In genomic region chr5:137295296-137295695, GRCm38 (mm10) we compare ENCODE assay signal across 9 mouse cellular contexts. TPM values are rescaled to one million over a fixed set of nuclear protein-coding genes. Genes with fewer than 3 reads are reported as not detected.
DNase-seq lines count a peak whose midpoint lies in the region; ATAC-seq lines count a peak whose summit lies in the region.
"Had no signal": no experiment of that assay in that cellular context is flagged by ENCODE, and none has a peak within 500 bp of the region (broad histone marks: within the 10 kb centered on the region; RNA-seq: fewer than 3 reads in every experiment).

No protein-coding gene starts in this region.

- peaks cover 5 to 16% of the 10 kb centered on the region in 2 experiments; a peak in 1 of 4 replicates for H3K4me1 ChIP-seq in heart, embryonic 14.5 days (ENCODE audit: control insufficient read depth in 2 of 2, insufficient read depth in 2 of 2, low read length in 2 of 2)
- no peaks in the 10 kb centered on the region; the same call in 1 of the 2 replicates for H3K4me1 ChIP-seq in brown adipose tissue, adult 24 weeks (ENCODE audit: control insufficient read depth, insufficient read depth, insufficient read length, low read length)
- peaks cover 32% of the 10 kb centered on the region for H3K4me1 ChIP-seq in hindbrain, embryonic 15.5 days (replicated peaks)
- peaks cover 30% of the 10 kb centered on the region for H3K4me1 ChIP-seq in midbrain, embryonic 15.5 days

- H3K36me3 ChIP-seq in heart, embryonic 14.5 days (ENCODE audit: control insufficient read depth, insufficient read depth, low read length) = peaks cover 54% of the 10 kb centered on the region
- peaks cover 49% of the 10 kb centered on the region for H3K36me3 ChIP-seq in hindbrain, embryonic 15.5 days
- peaks cover 50% of the 10 kb centered on the region for H3K36me3 ChIP-seq in midbrain, embryonic 15.5 days (replicated peaks)

- WGBS in heart, embryonic 14.5 days = 79% methylated on average over 9 of the region's 9 CpGs
- WGBS in hindbrain, embryonic 15.5 days = 85% methylated on average over 9 of the region's 9 CpGs
- 83% methylated on average over 9 of the region's 9 CpGs for WGBS in midbrain, embryonic 15.5 days

- H3K4me2 ChIP-seq in heart, embryonic 14.5 days (ENCODE audit: low read length) = peak overlapping the region; percentile 99
- H3K4me2 ChIP-seq in hindbrain, embryonic 15.5 days = peak overlapping the region; percentile 85
- peak overlapping the region; percentile 98 for H3K4me2 ChIP-seq in midbrain, embryonic 15.5 days

- peak overlapping the region in 1 of 2 experiments; percentile 94; a peak in 2 of 4 replicates for H3K27ac ChIP-seq in heart, embryonic 14.5 days (replicated peaks in 1 of 2; ENCODE audit: control insufficient read depth in 1 of 2, insufficient read depth in 1 of 2, low read depth in 2 of 2, low read length in 2 of 2)
- H3K27ac ChIP-seq in brown adipose tissue, adult 24 weeks (replicated peaks; ENCODE audit: low read depth, low read length) = no peak overlapping the region
- no peak overlapping the region for H3K27ac ChIP-seq in hindbrain, embryonic 15.5 days (replicated peaks)
- H3K27ac ChIP-seq in midbrain, embryonic 15.5 days = no peak overlapping the region

- H3K9me3 ChIP-seq in heart, embryonic 14.5 days (ENCODE audit: control insufficient read depth, low read length) = no peaks in the 10 kb centered on the region
- H3K9me3 ChIP-seq in hindbrain, embryonic 15.5 days = no peaks in the 10 kb centered on the region
- no peaks in the 10 kb centered on the region for H3K9me3 ChIP-seq in midbrain, embryonic 15.5 days

- no peak for ATAC-seq in heart, embryonic 14.5 days (ENCODE audit: insufficient number of reproducible peaks, insufficient read depth, low FRiP score, low read depth)
- ATAC-seq in hindbrain, embryonic 15.5 days (ENCODE audit: low FRiP score, low read depth) = no peak
- no peak for ATAC-seq in midbrain, embryonic 15.5 days (replicated peaks)

- peak overlapping the region; percentile 51 to 58; a peak in 3 of 4 replicates for H3K4me3 ChIP-seq in heart, embryonic 14.5 days (ENCODE audit: control insufficient read depth in 1 of 2, insufficient read depth in 1 of 2, low read depth in 1 of 2, low read length in 2 of 2)
- peak overlapping the region; percentile 66 for H3K4me3 ChIP-seq in brown adipose tissue, adult 24 weeks (ENCODE audit: insufficient read depth, low read depth, low read length)
- peak overlapping the region; percentile 51 for H3K4me3 ChIP-seq in hindbrain, embryonic 15.5 days
- H3K4me3 ChIP-seq in midbrain, embryonic 15.5 days = peak overlapping the region; percentile 54; the same call in 1 of the 2 replicates

- no peak for DNase-seq in heart, adult 8-10 months (ENCODE audit: low spot score)
- no peak for DNase-seq in urinary bladder, adult 2 months (ENCODE audit: low spot score)
- no peak for DNase-seq in retina, embryonic 14.5 days (ENCODE audit: low spot score)
- DNase-seq in adrenal gland, postnatal 36 days = no peak

- H3K9ac ChIP-seq in heart, embryonic 14.5 days (ENCODE audit: low read length) = peak overlapping the region; percentile 87
- H3K9ac ChIP-seq in hindbrain, embryonic 15.5 days = peak overlapping the region; percentile 82; the same call in 1 of the 2 replicates
- peak overlapping the region; percentile 55; the same call in 1 of the 2 replicates for H3K9ac ChIP-seq in midbrain, embryonic 15.5 days

- peaks cover 17% of the 10 kb centered on the region for H3K27me3 ChIP-seq in heart, embryonic 14.5 days (ENCODE audit: control insufficient read depth, insufficient read depth, low read length)
- H3K27me3 ChIP-seq in hindbrain, embryonic 15.5 days = peaks cover 13% of the 10 kb centered on the region
- H3K27me3 ChIP-seq in midbrain, embryonic 15.5 days (replicated peaks) = peaks cover 16% of the 10 kb centered on the region

RNA-seq across cellular contexts. Expression of gene Ufsp1, which starts 0.9 kb away (rescaled TPM):
- polyA plus RNA-seq in heart, embryonic 14.5 days (2014; fragmentation: Nextera tagmentation; extraction: Ambion mirVana) = 7.1 and 7.4 TPM in 2 replicates
- 10 to 100 TPM in 2 of 4 experiments, 1 to 10 TPM in 2; 7.7 to 10.4 (median 9.7) TPM for total RNA-seq in heart, adult 8-10 months (2022)
- polyA plus RNA-seq in brown adipose tissue, adult 24 weeks (2012; ENCODE audit: insufficient read depth, insufficient read length, missing spikeins) = 7.4 and 11.4 TPM in 2 replicates
- 20.1 and 24.0 TPM in 2 replicates for polyA plus RNA-seq in hindbrain, embryonic 15.5 days (2015; fragmentation: Nextera tagmentation; extraction: Ambion mirVana)
- polyA plus RNA-seq in midbrain, embryonic 15.5 days (2015; fragmentation: Nextera tagmentation; extraction: Ambion mirVana) = 18.2 and 18.7 TPM in 2 replicates
- 8.2 and 9.0 TPM in 2 replicates for polyA plus RNA-seq in urinary bladder, adult 2 months (2012; rRNA removed)
- 10 to 100 TPM; 10.2 to 12.7 TPM for total RNA-seq in adrenal gland, postnatal 36 days (2021)

RNA-seq across cellular contexts. Expression of gene Ache, which starts 8.0 kb away (rescaled TPM):
- polyA plus RNA-seq in heart, embryonic 14.5 days (2014; fragmentation: Nextera tagmentation; extraction: Ambion mirVana) = 11.2 and 12.5 TPM in 2 replicates
- 1 to 10 TPM; 1.5 to 3.3 (median 1.9) TPM for total RNA-seq in heart, adult 8-10 months (2022)
- polyA plus RNA-seq in brown adipose tissue, adult 24 weeks (2012; ENCODE audit: insufficient read depth, insufficient read length, missing spikeins) = 0.75 TPM in 1 of 2 replicates, not detected in the other
- 68.4 and 69.9 TPM in 2 replicates for polyA plus RNA-seq in hindbrain, embryonic 15.5 days (2015; fragmentation: Nextera tagmentation; extraction: Ambion mirVana)
- 39.8 and 45.6 TPM in 2 replicates for polyA plus RNA-seq in midbrain, embryonic 15.5 days (2015; fragmentation: Nextera tagmentation; extraction: Ambion mirVana)
- 0.87 and 1.1 TPM in 2 replicates for polyA plus RNA-seq in urinary bladder, adult 2 months (2012; rRNA removed)
- total RNA-seq in adrenal gland, postnatal 36 days (2021) = 1 to 10 TPM; 7.0 TPM
- polyA plus RNA-seq: inflammation-experienced regulatory T-cells, adult 6 months had no signal

RNA-seq across cellular contexts. Expression of gene Srrt, which starts 12.2 kb away (rescaled TPM):
- polyA plus RNA-seq in heart, embryonic 14.5 days (2014; fragmentation: Nextera tagmentation; extraction: Ambion mirVana) = 58.6 and 69.9 TPM in 2 replicates
- total RNA-seq in heart, adult 8-10 months (2022) = 10 to 100 TPM; 54.4 to 62.6 (median 60.3) TPM
- 31.0 and 45.4 TPM in 2 replicates for polyA plus RNA-seq in brown adipose tissue, adult 24 weeks (2012; ENCODE audit: insufficient read depth, insufficient read length, missing spikeins)
- 100 and 103 TPM in 2 replicates for polyA plus RNA-seq in hindbrain, embryonic 15.5 days (2015; fragmentation: Nextera tagmentation; extraction: Ambion mirVana)
- polyA plus RNA-seq in midbrain, embryonic 15.5 days (2015; fragmentation: Nextera tagmentation; extraction: Ambion mirVana) = 106 and 107 TPM in 2 replicates
- polyA plus RNA-seq in urinary bladder, adult 2 months (2012; rRNA removed) = 163 and 168 TPM in 2 replicates
- total RNA-seq in adrenal gland, postnatal 36 days (2021) = 100 to 1,000 TPM; 103 to 167 TPM

RNA-seq across cellular contexts. Expression of gene Trip6, which starts 18.9 kb away (rescaled TPM):
- polyA plus RNA-seq in heart, embryonic 14.5 days (2014; fragmentation: Nextera tagmentation; extraction: Ambion mirVana) = 32.3 and 38.9 TPM in 2 replicates
- total RNA-seq in heart, adult 8-10 months (2022) = 10 to 100 TPM; 11.5 to 13.2 (median 12.4) TPM
- 13.1 and 20.6 TPM in 2 replicates for polyA plus RNA-seq in brown adipose tissue, adult 24 weeks (2012; ENCODE audit: insufficient read depth, insufficient read length, missing spikeins)
- 17.3 TPM in 2 replicates for polyA plus RNA-seq in hindbrain, embryonic 15.5 days (2015; fragmentation: Nextera tagmentation; extraction: Ambion mirVana)
- 14.7 and 19.1 TPM in 2 replicates for polyA plus RNA-seq in midbrain, embryonic 15.5 days (2015; fragmentation: Nextera tagmentation; extraction: Ambion mirVana)
- 54.5 and 62.8 TPM in 2 replicates for polyA plus RNA-seq in urinary bladder, adult 2 months (2012; rRNA removed)
- total RNA-seq in adrenal gland, postnatal 36 days (2021) = 10 to 100 TPM; 36.7 to 38.2 TPM

RNA-seq across cellular contexts. Expression of gene Slc12a9, which starts 38.1 kb away (rescaled TPM):
- polyA plus RNA-seq in heart, embryonic 14.5 days (2014; fragmentation: Nextera tagmentation; extraction: Ambion mirVana) = 5.3 and 5.7 TPM in 2 replicates
- 1 to 10 TPM; 1.3 to 2.1 (median 2.0) TPM for total RNA-seq in heart, adult 8-10 months (2022)
- polyA plus RNA-seq in brown adipose tissue, adult 24 weeks (2012; ENCODE audit: insufficient read depth, insufficient read length, missing spikeins) = 2.5 and 5.2 TPM in 2 replicates
- 24.6 and 26.8 TPM in 2 replicates for polyA plus RNA-seq in hindbrain, embryonic 15.5 days (2015; fragmentation: Nextera tagmentation; extraction: Ambion mirVana)
- 27.7 and 29.5 TPM in 2 replicates for polyA plus RNA-seq in midbrain, embryonic 15.5 days (2015; fragmentation: Nextera tagmentation; extraction: Ambion mirVana)
- polyA plus RNA-seq in urinary bladder, adult 2 months (2012; rRNA removed) = 16.6 and 17.1 TPM in 2 replicates
- total RNA-seq in adrenal gland, postnatal 36 days (2021) = 10 to 100 TPM in 1 of 2 experiments, 1 to 10 TPM in 1; 8.0 to 11.5 TPM
